Mouse (Mus musculus) G1E-ER4 (cell line): ENCODE data around the gene Rbl1. TPM values are rescaled to one million over a fixed set of nuclear protein-coding genes. Genes with fewer than 3 reads are reported as not detected.

Experiments used
- GATA1 ChIP-seq: IDR thresholded peaks from one replicate; pipeline ENCODE4 v1.8.0; 2012; ENCODE audit warnings: low read length, inconsistent platforms
- polyA plus RNA-seq: library from polyadenylated mRNA; stranded (reverse); fragments of >175 nt; gene quantifications from 2 replicates; pipeline ENCODE4 v1.2.3, GENCODE M21; 2012

The Rbl1 gene
- polyA plus RNA-seq, 1 experiment: 10.2 TPM

GRCm38 (mm10) chr2:157178167-157178566 lies 26.2 kb downstream of the Rbl1 start:
- TF ChIP-seq GATA1: no peak

DNA sequence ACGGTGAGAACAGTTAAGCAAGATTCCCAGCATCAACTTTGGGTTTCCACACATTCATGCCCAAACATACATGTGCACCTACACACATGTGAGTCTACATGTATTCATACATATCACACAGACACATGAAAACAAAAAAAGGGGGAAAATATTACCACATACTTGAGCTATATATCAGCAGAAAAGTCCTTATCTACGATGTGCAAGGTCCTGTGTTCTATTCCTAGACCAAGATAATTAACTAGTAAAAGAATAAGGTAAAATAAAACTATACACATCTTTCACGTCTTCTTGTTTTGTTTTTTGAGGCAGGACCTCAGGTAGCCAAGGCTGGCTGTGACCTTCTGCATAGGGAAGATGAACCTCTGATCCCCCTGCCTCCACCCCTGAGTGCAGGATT lies 28.1 kb downstream of the Rbl1 start:
- no peak for TF ChIP-seq GATA1

- no peak for TF ChIP-seq GATA1
Observed at GRCm38 (mm10) chr2:157174416-157174815, 29.9 kb downstream of the Rbl1 start.

GRCm38 (mm10) chr2:157173555-157173954 lies 30.8 kb downstream of the Rbl1 start:
- TF ChIP-seq GATA1: no peak

GRCm38 (mm10) chr2:157172984-157173383 lies 31.4 kb downstream of the Rbl1 start:
- TF ChIP-seq GATA1: no peak

- TF ChIP-seq GATA1: no peak
Observed at GRCm38 (mm10) chr2:157170626-157171025, 33.7 kb downstream of the Rbl1 start.

DNA sequence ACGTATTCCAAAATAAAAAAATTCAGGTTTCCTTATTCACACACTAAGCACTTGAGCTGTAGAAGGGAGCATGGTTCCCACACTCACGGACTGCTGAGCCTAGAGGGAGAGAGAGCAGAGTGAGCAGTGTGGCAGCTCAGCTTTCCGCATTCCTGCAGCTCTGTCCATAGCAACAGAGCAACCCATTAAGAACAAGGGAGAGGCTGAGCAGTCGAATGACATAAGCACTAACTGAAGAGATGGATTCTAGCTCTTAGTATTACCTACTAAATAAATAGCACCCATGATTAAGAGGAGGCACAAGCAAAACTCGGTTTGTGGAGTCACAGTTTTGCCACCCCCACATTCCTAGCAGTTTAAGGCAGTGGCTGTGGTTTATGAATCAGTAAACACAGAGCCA lies 34.2 kb downstream of the Rbl1 start:
- TF ChIP-seq GATA1: no peak

DNA sequence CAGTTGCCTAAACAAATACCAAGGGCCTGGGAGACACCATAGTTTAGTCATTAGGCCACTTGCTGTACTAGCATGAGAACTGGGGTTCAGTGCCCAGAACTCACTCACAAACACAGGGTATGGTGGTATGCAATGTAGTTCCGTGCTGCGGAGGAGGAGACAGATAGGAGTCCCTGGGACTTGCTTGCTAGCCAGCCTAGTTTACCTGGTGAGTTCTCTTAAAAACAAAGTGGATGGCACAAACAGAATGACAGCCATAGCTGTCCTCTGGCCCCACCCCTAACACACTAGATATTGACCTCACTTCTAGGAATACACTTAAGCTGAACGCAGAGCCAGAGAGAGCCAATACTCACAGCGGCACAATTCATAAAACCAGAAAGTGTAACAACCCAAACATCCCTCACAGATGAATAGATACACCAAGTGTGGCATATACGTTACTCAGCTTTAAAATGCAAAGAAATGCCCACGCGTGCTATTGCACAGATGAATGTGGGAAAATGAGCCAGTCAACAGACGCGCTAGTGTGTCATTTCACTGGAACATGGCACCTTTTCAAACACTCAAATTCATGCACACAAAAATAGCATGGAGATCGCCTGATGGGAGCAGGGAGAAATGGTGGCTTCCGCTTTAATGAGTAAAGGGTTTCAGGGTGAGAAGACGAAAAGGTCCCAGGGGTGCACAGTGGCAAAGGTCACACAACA lies 37.8 kb downstream of the Rbl1 start:
- no peak for TF ChIP-seq GATA1

DNA sequence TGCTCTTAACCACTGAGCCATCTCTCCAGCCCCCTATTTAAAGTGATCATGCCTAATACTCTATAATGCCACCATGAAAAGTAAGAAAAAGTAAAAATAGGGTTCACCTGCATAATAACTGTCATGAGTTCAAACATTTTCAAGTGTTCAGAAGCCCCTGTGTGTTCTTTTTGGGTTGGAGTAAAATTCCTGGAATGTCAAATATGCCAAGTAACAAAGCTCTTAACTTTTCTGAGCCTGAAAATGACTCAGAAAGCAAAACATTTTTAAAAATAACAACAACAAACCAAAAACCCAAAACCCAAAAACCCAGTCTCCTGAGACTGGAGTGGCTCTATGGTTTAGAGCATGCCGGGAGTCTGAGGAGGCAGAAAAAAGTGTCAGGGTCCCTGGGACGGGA lies 40.2 kb downstream of the Rbl1 start:
- TF ChIP-seq GATA1: no peak

GRCm38 (mm10) chr2:157156079-157156478 lies 48.3 kb downstream of the Rbl1 start:
- TF ChIP-seq GATA1: no peak

DNA sequence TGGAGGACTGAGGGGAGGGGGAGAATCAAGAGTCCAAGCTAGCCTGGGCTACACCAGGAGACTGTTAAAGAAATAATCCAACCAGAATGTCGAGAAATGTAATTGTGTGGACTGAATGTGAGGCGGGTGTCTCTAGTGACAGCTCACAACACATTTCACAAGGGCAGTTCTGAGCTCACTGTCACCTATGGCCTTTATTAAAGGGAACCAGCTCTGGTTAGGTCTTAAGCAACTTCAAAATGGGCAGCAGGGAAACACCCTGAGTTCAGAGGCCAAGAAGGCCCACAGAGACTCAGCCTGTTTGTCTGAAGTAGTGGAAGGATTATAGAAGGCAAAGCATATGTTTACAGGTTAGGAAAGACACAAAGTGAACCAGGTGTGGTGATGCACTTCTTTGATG lies 51.1 kb downstream of the Rbl1 start:
- no peak for TF ChIP-seq GATA1

GRCm38 (mm10) chr2:157148417-157148816 lies 55.9 kb downstream of the Rbl1 start:
- TF ChIP-seq GATA1: no peak

DNA sequence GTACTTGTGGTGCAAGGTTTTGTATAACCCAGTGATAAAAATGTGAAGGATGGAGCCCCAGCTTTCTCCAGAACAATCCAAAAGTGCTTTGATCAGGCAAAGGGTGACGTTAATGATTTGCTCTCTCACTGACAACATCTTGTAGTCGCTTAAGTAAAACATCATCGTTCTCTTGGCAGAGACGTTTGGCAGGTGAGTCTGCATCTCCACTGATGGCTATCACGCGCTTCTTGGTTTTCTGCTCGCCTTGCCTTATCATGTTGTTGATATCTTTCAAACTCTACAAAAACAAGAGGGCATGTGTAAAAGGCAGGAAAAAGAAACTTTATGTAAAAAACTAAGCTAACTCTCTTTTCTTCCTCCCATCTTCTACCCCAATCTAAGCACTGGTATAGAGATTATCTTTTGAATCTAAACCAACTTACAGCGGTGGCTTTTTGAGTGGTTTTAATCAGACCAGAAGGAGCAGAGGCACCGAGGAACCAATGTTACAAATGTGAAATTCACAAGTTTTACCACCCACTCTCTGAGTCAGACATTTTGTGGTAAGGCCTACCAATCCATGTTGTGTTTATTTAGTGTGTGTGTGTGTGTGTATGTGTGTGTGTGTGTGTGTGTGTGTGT lies 56.8 kb downstream of the Rbl1 start:
- TF ChIP-seq GATA1: no peak

DNA sequence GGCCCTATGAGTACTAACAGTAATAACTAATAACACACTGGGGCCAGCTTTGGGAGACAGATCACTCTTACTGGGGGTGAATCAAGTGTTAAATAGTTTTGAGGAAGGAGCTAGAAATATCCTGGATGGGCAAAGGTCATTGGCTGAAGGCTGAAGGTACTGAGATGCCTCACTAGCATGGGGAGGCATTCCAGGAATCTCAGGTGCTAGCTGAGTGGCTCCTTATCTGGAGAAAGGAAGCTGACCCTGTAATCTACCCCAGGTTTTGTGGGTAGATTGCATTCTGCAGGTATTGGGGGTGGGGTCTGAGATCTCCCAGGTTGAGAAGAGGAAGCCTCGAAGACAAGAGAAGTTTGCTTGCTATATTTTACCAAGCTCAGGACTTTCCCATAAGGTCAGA lies 59.2 kb downstream of the Rbl1 start:
- TF ChIP-seq GATA1: no peak

DNA sequence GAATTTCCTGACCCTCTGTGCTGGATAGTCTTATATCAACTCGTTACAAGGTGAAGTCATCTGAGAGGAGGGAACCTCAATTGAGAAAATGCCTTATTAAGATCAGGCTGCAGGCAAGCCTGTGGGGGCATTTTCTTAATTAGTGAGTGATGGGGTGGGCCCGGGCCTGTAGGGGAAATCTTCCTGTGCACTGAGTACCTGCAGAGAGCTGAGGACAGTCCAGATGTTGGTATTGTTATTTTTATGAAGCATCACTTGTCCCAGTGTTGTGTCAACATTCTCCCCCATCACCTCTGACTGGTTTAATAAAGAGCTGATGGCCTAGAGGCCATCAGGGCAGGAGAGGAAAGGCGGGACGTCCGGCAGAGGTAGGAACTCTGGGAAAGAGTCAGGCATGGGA lies 60.2 kb downstream of the Rbl1 start:
- no peak for TF ChIP-seq GATA1

DNA sequence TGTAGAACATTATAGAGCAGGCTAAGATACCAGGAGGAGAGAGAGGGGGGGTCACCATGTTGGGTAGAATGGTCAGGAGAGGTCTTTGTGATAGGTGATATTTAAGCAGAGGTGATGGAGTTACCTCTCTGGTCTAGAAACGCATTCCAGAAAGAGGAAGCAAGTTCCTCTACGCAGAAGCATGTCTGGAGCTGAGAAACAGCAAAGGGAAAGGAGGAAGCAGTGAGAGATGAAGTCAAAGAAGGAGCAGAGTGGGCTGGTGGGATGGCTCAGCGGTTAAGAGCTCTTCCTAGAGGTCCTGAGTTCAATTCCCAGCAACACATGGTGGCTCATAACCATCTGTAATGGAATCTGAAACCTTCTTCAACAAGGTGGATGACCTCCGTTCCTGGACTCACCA lies 62.4 kb downstream of the Rbl1 start:
- TF ChIP-seq GATA1: no peak

DNA sequence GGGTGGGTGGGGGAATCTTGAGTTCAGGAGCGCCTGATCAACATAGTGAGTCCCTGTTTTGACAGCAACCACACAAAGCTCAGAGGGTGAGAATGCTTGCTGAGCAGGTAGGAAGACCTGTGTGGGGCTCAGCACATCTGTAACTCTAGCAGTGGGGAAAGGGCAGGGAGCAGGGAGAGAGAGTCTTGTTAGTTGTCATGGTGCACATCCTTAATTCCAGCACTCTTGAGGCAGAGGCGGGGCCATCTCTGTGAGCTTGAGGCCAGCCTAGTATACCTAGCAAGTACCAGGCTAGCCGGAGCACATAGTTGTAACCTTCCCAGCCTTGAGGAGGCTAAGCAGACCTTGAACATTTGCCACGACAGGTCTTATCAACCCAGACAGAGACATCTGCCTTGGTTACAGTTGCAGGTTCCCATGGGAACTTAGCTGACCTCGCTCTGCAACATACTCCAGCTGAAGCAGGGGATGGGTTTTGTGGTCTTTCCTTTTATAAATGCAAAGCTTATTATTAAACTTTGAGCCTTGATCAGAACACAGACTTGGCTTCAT lies 65.0 kb downstream of the Rbl1 start:
- TF ChIP-seq GATA1: no peak

DNA sequence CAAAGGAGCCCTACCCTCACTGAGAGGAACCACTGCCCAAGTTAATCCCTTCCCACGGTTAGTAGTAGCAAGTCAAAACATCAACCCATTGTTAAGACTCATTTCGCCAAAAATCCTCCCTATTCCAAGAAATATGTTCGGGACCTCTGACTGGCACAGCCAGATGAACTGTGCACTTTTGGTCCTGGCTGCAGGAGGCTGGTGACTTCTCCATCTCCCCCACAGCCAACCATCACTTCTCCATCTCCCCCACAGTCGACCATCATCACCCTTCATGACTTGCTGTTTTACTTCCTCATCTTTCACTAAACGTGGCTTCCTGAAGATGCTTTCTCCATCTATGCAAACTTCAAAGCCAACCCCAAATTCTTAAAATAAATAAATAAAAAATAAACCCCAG lies 65.5 kb downstream of the Rbl1 start:
- TF ChIP-seq GATA1: no peak
